Mouse (Mus musculus) spleen, adult 2 months (tissue): Measurements from ENCODE around the gene Ctsj.

Experiments used
- CTCF ChIP-seq: fragments of 200-500 bp; IDR thresholded peaks from 2 replicates; pipeline ENCODE4 v1.5.1; 2011; ENCODE audit warnings: mild to moderate bottlenecking, inconsistent platforms; ENCODE audit not compliant: insufficient read depth, insufficient read length, insufficient replicate concordance; ENCODE audit errors: extremely low read depth
- POLR2A ChIP-seq: fragments of 200-500 bp; IDR thresholded peaks from 2 replicates; pipeline ENCODE4 v1.6.1; 2011; ENCODE audit warnings: low read depth, low read length, inconsistent platforms

DNA sequence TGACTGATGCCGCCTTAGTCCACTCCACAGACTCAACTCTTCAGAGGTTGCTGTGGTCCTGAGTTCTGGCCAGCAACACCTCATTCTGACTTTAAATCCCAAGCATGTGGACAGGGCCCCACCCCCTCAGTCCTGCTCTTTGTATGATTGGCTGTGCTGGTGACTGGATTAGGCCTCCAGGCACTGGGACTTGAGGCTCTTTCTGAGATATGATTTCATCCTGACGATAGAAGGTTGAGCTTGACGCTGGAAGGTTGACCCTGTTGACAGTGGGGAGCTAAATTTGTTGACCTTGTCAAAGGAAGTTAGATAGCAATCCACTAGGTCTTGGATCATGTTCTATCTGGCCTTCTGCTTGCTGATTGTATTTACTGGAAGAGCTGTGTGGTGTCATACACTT, at the start of gene Ctsj:
- no peak for TF ChIP-seq CTCF
- TF ChIP-seq POLR2A = no peak
